Mouse (Mus musculus): ENCODE measurements around the gene Kbtbd4. TPM values are rescaled to one million over a fixed set of nuclear protein-coding genes. Genes with fewer than 3 reads are reported as not detected.

The Kbtbd4 gene
- polyA plus RNA-seq, 1 experiment, result 12.1 TPM

GRCm38 (mm10) chr2:90874025-90874424, 30.5 kb upstream of the Kbtbd4 start:
- 84% methylated on average over 1 of the region's 1 CpGs for WGBS
- Histone ChIP-seq H3K4me1 (ENCODE audit: control insufficient read depth, insufficient read depth, insufficient read length) (no peaks in the 10 kb centered on the region), H3K27me3 (ENCODE audit: control insufficient read depth, insufficient read depth, low read length) (no peaks in the 10 kb centered on the region), H3K36me3 (ENCODE audit: control insufficient read depth, insufficient read depth, low read length) (no peaks in the 10 kb centered on the region), H3K4me3 (ENCODE audit: extremely low read depth, insufficient read depth, insufficient read length) (no peak overlapping the region), H3K27ac (ENCODE audit: insufficient read depth, low read length) (no peak overlapping the region)
- no peak for DNase-seq (ENCODE audit: low read depth in 1 of 2, low spot score in 2 of 2)
- no peak for TF ChIP-seq POLR2A (IDR thresholded peaks at IDR 0.05; ENCODE audit: low read depth, low read length)
- no peak for TF ChIP-seq CTCF (IDR thresholded peaks at IDR 0.05; ENCODE audit: extremely low read depth, insufficient read depth, insufficient read length, insufficient replicate concordance)

DNA sequence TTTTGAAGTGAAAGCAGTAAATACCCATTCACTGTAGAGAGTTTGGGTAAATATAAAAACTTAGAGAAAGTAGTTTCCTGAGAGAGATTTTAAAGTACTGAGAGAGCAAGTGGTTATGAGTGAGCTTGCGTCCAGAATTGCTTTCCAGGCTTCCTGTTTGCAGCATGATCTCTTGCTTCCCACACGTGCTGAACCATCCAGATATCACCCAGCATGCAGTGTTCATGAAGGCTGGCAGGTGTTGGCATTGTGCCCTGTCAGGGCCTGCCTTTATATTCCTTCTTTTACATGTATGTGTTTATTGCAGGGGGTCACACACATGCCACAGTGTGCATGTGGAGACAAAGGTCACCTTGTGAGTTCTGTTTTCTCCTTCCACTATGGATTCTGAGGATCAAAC, 29.3 kb upstream of the Kbtbd4 start:
- H3K36me3 ChIP-seq (ENCODE audit: control insufficient read depth, insufficient read depth, low read length), result no peaks in the 10 kb centered on the region
- DNase-seq (ENCODE audit: low read depth in 1 of 2, low spot score in 2 of 2), result no peak
- H3K4me3 ChIP-seq (ENCODE audit: extremely low read depth, insufficient read depth, insufficient read length), result no peak overlapping the region
- WGBS, result 44% methylated on average over 2 of the region's 2 CpGs
- H3K27me3 ChIP-seq (ENCODE audit: control insufficient read depth, insufficient read depth, low read length), result no peaks in the 10 kb centered on the region
- no peak for TF ChIP-seq CTCF (IDR thresholded peaks at IDR 0.05; ENCODE audit: extremely low read depth, insufficient read depth, insufficient read length, insufficient replicate concordance)
- no peak for TF ChIP-seq POLR2A (IDR thresholded peaks at IDR 0.05; ENCODE audit: low read depth, low read length)
- no peaks in the 10 kb centered on the region for H3K4me1 ChIP-seq (ENCODE audit: control insufficient read depth, insufficient read depth, insufficient read length)
- no peak overlapping the region for H3K27ac ChIP-seq (ENCODE audit: insufficient read depth, low read length)

GRCm38 (mm10) chr2:90877584-90878259, 26.8 kb upstream of the Kbtbd4 start:
- Histone ChIP-seq H3K4me1 (ENCODE audit: control insufficient read depth, insufficient read depth, insufficient read length) (no peaks in the 10 kb centered on the region), H3K27ac (ENCODE audit: insufficient read depth, low read length) (no peak overlapping the region), H3K36me3 (ENCODE audit: control insufficient read depth, insufficient read depth, low read length) (no peaks in the 10 kb centered on the region), H3K4me3 (ENCODE audit: extremely low read depth, insufficient read depth, insufficient read length) (no peak overlapping the region), H3K27me3 (ENCODE audit: control insufficient read depth, insufficient read depth, low read length) (no peaks in the 10 kb centered on the region)
- TF ChIP-seq CTCF (IDR thresholded peaks at IDR 0.05; ENCODE audit: extremely low read depth, insufficient read depth, insufficient read length, insufficient replicate concordance), result no peak
- TF ChIP-seq POLR2A (IDR thresholded peaks at IDR 0.05; ENCODE audit: low read depth, low read length), result no peak
- DNase-seq (ENCODE audit: low read depth in 1 of 2, low spot score in 2 of 2), result no peak
- 56% methylated on average over 5 of the region's 5 CpGs for WGBS

GRCm38 (mm10) chr2:90879419-90879818, 25.1 kb upstream of the Kbtbd4 start:
- no peak for DNase-seq (ENCODE audit: low read depth in 1 of 2, low spot score in 2 of 2)
- no peak for TF ChIP-seq POLR2A (IDR thresholded peaks at IDR 0.05; ENCODE audit: low read depth, low read length)
- Histone ChIP-seq H3K4me1 (ENCODE audit: control insufficient read depth, insufficient read depth, insufficient read length) (no peaks in the 10 kb centered on the region), H3K27ac (ENCODE audit: insufficient read depth, low read length) (no peak overlapping the region), H3K4me3 (ENCODE audit: extremely low read depth, insufficient read depth, insufficient read length) (no peak overlapping the region), H3K36me3 (ENCODE audit: control insufficient read depth, insufficient read depth, low read length) (no peaks in the 10 kb centered on the region), H3K27me3 (ENCODE audit: control insufficient read depth, insufficient read depth, low read length) (0 out of 2 replicates have a peak, but pooled peaks cover under 1% of the 10 kb centered on the region)

DNA sequence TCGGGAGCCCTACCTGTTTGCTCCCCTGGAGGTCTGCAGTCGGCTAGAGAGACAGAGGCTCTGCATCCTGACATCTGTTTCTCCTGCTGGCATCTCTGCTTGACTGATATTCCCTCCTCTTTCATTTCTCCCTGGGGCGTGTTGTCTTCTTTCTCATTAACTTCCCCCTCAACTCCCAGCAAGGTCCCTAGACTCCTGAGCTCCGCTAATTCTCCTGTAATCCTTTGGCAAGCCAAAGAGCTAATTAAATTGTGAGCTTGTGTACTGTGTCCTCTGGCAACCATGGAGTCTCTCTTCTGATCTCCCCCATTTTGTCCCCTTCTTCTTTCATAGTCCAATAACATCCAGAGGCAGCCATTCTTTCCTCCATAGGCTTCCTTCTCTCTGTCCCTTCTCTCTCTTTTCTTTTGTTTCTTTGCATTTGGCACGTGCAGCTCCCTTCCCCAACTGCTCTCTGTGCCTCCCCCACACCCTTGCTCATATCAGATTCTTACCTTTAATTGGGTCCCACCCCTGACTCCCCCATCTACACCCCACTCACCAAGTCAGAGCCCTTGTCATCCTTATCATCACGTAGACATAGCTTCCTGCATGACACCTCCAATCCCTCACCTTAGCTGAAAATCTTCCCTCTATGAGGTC, 24.3 kb upstream of the Kbtbd4 start:
- no peak for DNase-seq (ENCODE audit: low read depth in 1 of 2, low spot score in 2 of 2)
- Histone ChIP-seq H3K36me3 (ENCODE audit: control insufficient read depth, insufficient read depth, low read length) (no peaks in the 10 kb centered on the region), H3K4me3 (ENCODE audit: extremely low read depth, insufficient read depth, insufficient read length) (no peak overlapping the region), H3K27ac (ENCODE audit: insufficient read depth, low read length) (no peak overlapping the region), H3K27me3 (ENCODE audit: control insufficient read depth, insufficient read depth, low read length) (peaks cover 2% of the 10 kb centered on the region; the same call in 1 of the 2 replicates), H3K4me1 (ENCODE audit: control insufficient read depth, insufficient read depth, insufficient read length) (no peaks in the 10 kb centered on the region)
- TF ChIP-seq CTCF (IDR thresholded peaks at IDR 0.05; ENCODE audit: extremely low read depth, insufficient read depth, insufficient read length, insufficient replicate concordance), result no peak
- no peak for TF ChIP-seq POLR2A (IDR thresholded peaks at IDR 0.05; ENCODE audit: low read depth, low read length)
- WGBS, result 57% methylated on average over 6 of the region's 6 CpGs

GRCm38 (mm10) chr2:90881824-90882223, 22.7 kb upstream of the Kbtbd4 start:
- Histone ChIP-seq H3K4me1 (ENCODE audit: control insufficient read depth, insufficient read depth, insufficient read length) (peaks cover 4% of the 10 kb centered on the region; the same call in 1 of the 2 replicates), H3K27me3 (ENCODE audit: control insufficient read depth, insufficient read depth, low read length) (peaks cover 9% of the 10 kb centered on the region), H3K4me3 (ENCODE audit: extremely low read depth, insufficient read depth, insufficient read length) (no peak overlapping the region), H3K36me3 (ENCODE audit: control insufficient read depth, insufficient read depth, low read length) (no peaks in the 10 kb centered on the region), H3K27ac (ENCODE audit: insufficient read depth, low read length) (no peak overlapping the region)
- WGBS, result 84% methylated on average over 2 of the region's 2 CpGs
- TF ChIP-seq CTCF (IDR thresholded peaks at IDR 0.05; ENCODE audit: extremely low read depth, insufficient read depth, insufficient read length, insufficient replicate concordance) (no peak), POLR2A (IDR thresholded peaks at IDR 0.05; ENCODE audit: low read depth, low read length) (no peak)
- no peak for DNase-seq (ENCODE audit: low read depth in 1 of 2, low spot score in 2 of 2)
